Mouse (Mus musculus) heart, embryonic 14.5 days (tissue): Measurements from ENCODE around the gene Adcy9. TPM values are rescaled to one million over a fixed set of nuclear protein-coding genes. Genes with fewer than 3 reads are reported as not detected.

Experiments
- ATAC-seq: fragments of 200-750 bp; cut with Nextera tagmentation; 2 replicates; pipeline ENCODE4 v1.8.0; 2017; ENCODE audit warnings: low read depth, moderate TSS enrichment; ENCODE audit not compliant: insufficient number of reproducible peaks, insufficient read depth, low FRiP score
- H3K27ac ChIP-seq, 2 experiments: fragments of 200-500 bp in 1 of 2; fragments of 300-500 bp in 1 of 2; sonication (generic) in 1 of 2; replicated peaks in 1 of 2; 2 replicates each; pipeline ENCODE4 v1.5.1; 2012 to 2014; ENCODE audit warnings: low read depth in 2 of 2, low read length in 2 of 2, control low read depth in 1 of 2, mild to moderate bottlenecking in 1 of 2, mixed read lengths in 1 of 2; ENCODE audit not compliant: control insufficient read depth in 1 of 2, insufficient read depth in 1 of 2
- H3K27me3 ChIP-seq: fragments of 300-500 bp; sonication (generic); 2 replicates; pipeline ENCODE4 v1.6.1; 2014; ENCODE audit warnings: mild to moderate bottlenecking, low read length, control low read depth; ENCODE audit not compliant: control insufficient read depth, insufficient read depth
- H3K36me3 ChIP-seq: fragments of 300-500 bp; sonication (generic); 2 replicates; pipeline ENCODE4 v1.6.1; 2014; ENCODE audit warnings: mild to moderate bottlenecking, control low read depth, low read length, mixed read lengths; ENCODE audit not compliant: control insufficient read depth, insufficient read depth
- H3K4me1 ChIP-seq, 2 experiments: fragments of 200-500 bp in 1 of 2; fragments of 300-500 bp in 1 of 2; sonication (generic) in 1 of 2; 2 replicates each; pipeline ENCODE4 v1.6.1; 2012 to 2014; ENCODE audit warnings: low read length in 2 of 2, control low read depth in 1 of 2, mixed read lengths in 1 of 2; ENCODE audit not compliant: control insufficient read depth in 2 of 2, insufficient read depth in 2 of 2
- H3K4me2 ChIP-seq: fragments of 300-500 bp; sonication (generic); 2 replicates; pipeline ENCODE4 v1.6.1; 2014; ENCODE audit warnings: mild to moderate bottlenecking, low read length
- H3K4me3 ChIP-seq, 2 experiments: fragments of 200-500 bp in 1 of 2; fragments of 300-500 bp in 1 of 2; sonication (generic) in 1 of 2; 2 replicates each; pipeline ENCODE4 v1.5.1; 2012 to 2014; ENCODE audit warnings: low read length in 2 of 2, mild to moderate bottlenecking in 2 of 2, control low read depth in 1 of 2, low read depth in 1 of 2, moderate library complexity in 1 of 2; ENCODE audit not compliant: control insufficient read depth in 1 of 2, insufficient read depth in 1 of 2
- H3K9ac ChIP-seq: fragments of 300-500 bp; sonication (generic); 2 replicates; pipeline ENCODE4 v1.6.1; 2014; ENCODE audit warnings: mild to moderate bottlenecking, low read length
- H3K9me3 ChIP-seq: fragments of 300-500 bp; sonication (generic); 2 replicates; pipeline ENCODE4 v1.6.1; 2016; ENCODE audit warnings: low read length, control low read depth; ENCODE audit not compliant: control insufficient read depth
- WGBS: fragments of 180-500 bp; shearing (Covaris S2); extraction: QIAGEN DNeasy Blood & Tissue Kit; methylation state at CpG from one replicate; pipeline ENCODE4 v1.1.7; 2014; 5-methylcytosine and 5-hydroxymethylcytosine counted together
- polyA plus RNA-seq: library from polyadenylated mRNA; unstranded; fragments of >200 nt; fragmentation: Nextera tagmentation; extraction: Ambion mirVana; gene quantifications from 2 replicates; pipeline ENCODE4 v1.2.1, GENCODE M21; 2014

The Adcy9 gene
- polyA plus RNA-seq, 1 experiment from 2014 or later: 1.8 TPM

GRCm38 (mm10) chr16:4431013-4431412, 10.7 kb upstream of the Adcy9 start:
- Histone ChIP-seq H3K9ac (no peak overlapping the region), H3K27me3 (no peaks in the 10 kb centered on the region), H3K27ac (no peak overlapping the region), H3K4me3 (no peak overlapping the region), H3K36me3 (no peaks in the 10 kb centered on the region), H3K4me2 (no peak overlapping the region), H3K9me3 (no peaks in the 10 kb centered on the region), H3K4me1 (no peaks in the 10 kb centered on the region)
- 75% methylated on average over 3 of the region's 3 CpGs for WGBS
- no peak for ATAC-seq

- Histone ChIP-seq H3K36me3 (no peaks in the 10 kb centered on the region), H3K9ac (no peak overlapping the region), H3K4me2 (no peak overlapping the region), H3K9me3 (no peaks in the 10 kb centered on the region), H3K27me3 (no peaks in the 10 kb centered on the region), H3K27ac (no peak overlapping the region), H3K4me3 (no peak overlapping the region), H3K4me1 (no peaks in the 10 kb centered on the region)
- 81% methylated on average over 5 of the region's 5 CpGs for WGBS
- ATAC-seq: no peak
Measured at GRCm38 (mm10) chr16:4430232-4430631, 9.9 kb upstream of the Adcy9 start.

- H3K9me3 ChIP-seq: no peaks in the 10 kb centered on the region
- 26% methylated on average over 4 of the region's 4 CpGs for WGBS
- no peak for ATAC-seq
Measured at GRCm38 (mm10) chr16:4425658-4426234, 5.4 kb upstream of the Adcy9 start.

GRCm38 (mm10) chr16:4423613-4424012, 3.3 kb upstream of the Adcy9 start:
- Histone ChIP-seq H3K4me2 (no peak overlapping the region), H3K9me3 (no peaks in the 10 kb centered on the region), H3K27me3 (peaks cover 3% of the 10 kb centered on the region; the same call in 1 of the 2 replicates), H3K4me3 (no peak overlapping the region), H3K4me1 (peaks cover 8 to 16% of the 10 kb centered on the region in 2 experiments; a peak in 3 of 4 replicates), H3K36me3 (no peaks in the 10 kb centered on the region), H3K27ac (no peak overlapping the region), H3K9ac (no peak overlapping the region)
- no peak for ATAC-seq
- WGBS: 76% methylated on average over 5 of the region's 5 CpGs

More at GRCm38 (mm10) chr16:4425658-4426234, 5.4 kb upstream of the Adcy9 start:
- no peaks in the 10 kb centered on the region for H3K27me3 ChIP-seq
- H3K9ac ChIP-seq: no peak overlapping the region
- H3K4me3 ChIP-seq: no peak overlapping the region
- peaks cover under 1 to 3% of the 10 kb centered on the region in 2 experiments; a peak in 2 of 4 replicates for H3K4me1 ChIP-seq
- H3K36me3 ChIP-seq: no peaks in the 10 kb centered on the region
- H3K4me2 ChIP-seq: no peak overlapping the region
- H3K27ac ChIP-seq: no peak overlapping the region

GRCm38 (mm10) chr16:4422991-4423390, 2.7 kb upstream of the Adcy9 start:
- H3K4me2 ChIP-seq: no peak overlapping the region
- no peak for ATAC-seq
- H3K4me3 ChIP-seq: no peak overlapping the region
- peaks cover 11 to 17% of the 10 kb centered on the region in 2 experiments; a peak in 3 of 4 replicates for H3K4me1 ChIP-seq
- no peak overlapping the region for H3K9ac ChIP-seq
- H3K27ac ChIP-seq: no peak overlapping the region
- no peaks in the 10 kb centered on the region for H3K9me3 ChIP-seq
- H3K36me3 ChIP-seq: no peaks in the 10 kb centered on the region
- peaks cover 9% of the 10 kb centered on the region for H3K27me3 ChIP-seq
- WGBS: 84% methylated on average over 3 of the region's 3 CpGs

GRCm38 (mm10) chr16:4419546-4420297, 576 bp downstream of the Adcy9 start:
- no peaks in the 10 kb centered on the region for H3K9me3 ChIP-seq
- ATAC-seq: peak; percentile 70
- peaks cover 20% of the 10 kb centered on the region for H3K27me3 ChIP-seq
- no peaks in the 10 kb centered on the region for H3K36me3 ChIP-seq
- H3K27ac ChIP-seq: peak overlapping the region in 1 of 2 experiments; percentile 53; a peak in 2 of 4 replicates
- WGBS: under 1% methylated on average over 78 of the region's 85 CpGs
- H3K4me2 ChIP-seq: peak overlapping the region; percentile 100
- peak overlapping the region; percentile 81 for H3K9ac ChIP-seq
- peak overlapping the region; percentile 65 to 92 for H3K4me3 ChIP-seq
- peaks cover 14 to 17% of the 10 kb centered on the region in 2 experiments; a peak in 3 of 4 replicates for H3K4me1 ChIP-seq

- peak overlapping the region; percentile 65 to 92 for H3K4me3 ChIP-seq
- no peaks in the 10 kb centered on the region for H3K9me3 ChIP-seq
- H3K4me2 ChIP-seq: peak overlapping the region; percentile 100
- H3K36me3 ChIP-seq: no peaks in the 10 kb centered on the region
- H3K9ac ChIP-seq: peak overlapping the region; percentile 81
- H3K27ac ChIP-seq: no peak overlapping the region
- no peak for ATAC-seq
- peaks cover 20% of the 10 kb centered on the region for H3K27me3 ChIP-seq
- WGBS: 5% methylated on average over 32 of the region's 32 CpGs
- H3K4me1 ChIP-seq: peaks cover 14 to 17% of the 10 kb centered on the region in 2 experiments; a peak in 3 of 4 replicates
Measured at GRCm38 (mm10) chr16:4418776-4419545, 1.3 kb downstream of the Adcy9 start.
